Mouse (Mus musculus): ENCODE results near the gene Bspry.

DNA sequence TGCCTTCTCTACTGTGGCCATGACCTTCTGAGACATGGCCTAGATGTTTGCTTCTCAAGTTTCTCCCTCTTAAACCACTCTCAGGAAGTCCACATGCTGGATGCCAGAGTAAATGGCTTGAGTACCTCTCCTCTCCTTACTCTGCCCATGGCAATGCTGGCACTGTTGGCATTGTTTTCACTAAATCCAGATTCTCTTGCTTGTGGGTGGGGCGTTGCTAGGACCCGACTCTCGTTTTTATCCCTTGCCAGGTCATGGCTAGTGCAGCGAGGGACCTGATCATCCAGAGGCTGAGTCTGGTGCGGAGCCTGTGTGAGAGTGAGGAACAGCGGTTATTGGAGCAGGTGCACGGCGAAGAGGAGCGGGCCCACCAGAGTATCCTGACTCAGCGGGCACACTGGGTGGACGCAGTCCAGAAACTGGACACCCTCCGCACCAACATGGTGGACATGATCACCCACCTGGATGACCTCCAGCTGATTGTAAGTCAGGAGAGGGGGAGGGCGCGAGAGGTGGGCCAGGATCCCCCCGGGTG lies 6.4 kb downstream of the Bspry start:
- no peak for TF ChIP-seq GATA1 (IDR thresholded peaks at IDR 0.05; ENCODE audit: low read length)
- TF ChIP-seq TAL1 (IDR thresholded peaks at IDR 0.05; ENCODE audit: low read length): no peak

Data from erythroblast, embryonic 14.5 days (primary cell).